Comparison of ENCODE assay signal across 8 mouse cellular contexts in genomic region chr13:74317170-74317849, GRCm38 (mm10). TPM values are rescaled to one million over a fixed set of nuclear protein-coding genes. Genes with fewer than 3 reads are reported as not detected.
DNase-seq lines count a peak whose midpoint lies in the region; ATAC-seq and TF ChIP-seq lines count a peak whose summit lies in the region.

TSS of gene Pdcd6 (minus strand) at chr13:74317580.

- DNase-seq in CD4-positive helper T cell, adult 2 months (ENCODE audit: low read depth, low spot score), result peak; percentile 97
- DNase-seq in brain, embryonic 18.5 days (ENCODE audit: low read depth, low spot score), result peak; percentile 73
- peak; percentile 98 for DNase-seq in kidney, postnatal 0 days (ENCODE audit: low spot score)
- DNase-seq in liver, embryonic 11.5 days (ENCODE audit: low spot score), result peak; percentile 93
- peak; percentile 94 for DNase-seq in naive thymus-derived CD4-positive, alpha-beta T cell, adult 2 months (ENCODE audit: low read depth)

- peaks cover 32% of the 10 kb centered on the region for H3K36me3 ChIP-seq in heart, embryonic 12.5 days
- peaks cover 17% of the 10 kb centered on the region; the same call in 1 of the 2 replicates for H3K36me3 ChIP-seq in kidney, postnatal 0 days (ENCODE audit: insufficient read depth, low read length)
- H3K36me3 ChIP-seq in liver, embryonic 11.5 days (ENCODE audit: control insufficient read depth, insufficient read depth, low read length), result peaks cover 18% of the 10 kb centered on the region
- H3K36me3 ChIP-seq in stomach, embryonic 14.5 days (ENCODE audit: control insufficient read depth, insufficient read depth, low read length), result peaks cover 21% of the 10 kb centered on the region

- peak; percentile 98 for ATAC-seq in erythroid progenitor cell, adult 5-6 weeks (replicated peaks; ENCODE audit: low FRiP score, poor library complexity, severe bottlenecking)
- ATAC-seq in heart, embryonic 12.5 days (ENCODE audit: insufficient number of reproducible peaks, low FRiP score), result peak; percentile 100
- ATAC-seq in kidney, postnatal 0 days (replicated peaks; ENCODE audit: low FRiP score, low read depth), result peak; percentile 99
- ATAC-seq in liver, embryonic 11.5 days (replicated peaks; ENCODE audit: low FRiP score), result peak; percentile 99
- peak; percentile 100 for ATAC-seq in stomach, embryonic 14.5 days (ENCODE audit: insufficient number of reproducible peaks, insufficient read depth, low FRiP score, low read depth)

- TF ChIP-seq CTCF in kidney, postnatal 0 days (IDR thresholded peaks at IDR 0.05; ENCODE audit: low read depth), result no peak

- H3K9ac ChIP-seq in heart, embryonic 12.5 days, result peak within 1 kb of the TSS; percentile 88
- peak within 1 kb of the TSS; percentile 86 for H3K9ac ChIP-seq in kidney, postnatal 0 days (ENCODE audit: low read depth, low read length)
- H3K9ac ChIP-seq in liver, embryonic 11.5 days (ENCODE audit: low read depth, low read length), result peak within 1 kb of the TSS; percentile 85
- peak within 1 kb of the TSS; percentile 59 for H3K9ac ChIP-seq in stomach, embryonic 14.5 days (replicated peaks; ENCODE audit: low read depth, low read length)

- peak within 1 kb of the TSS; percentile 92 for H3K4me3 ChIP-seq in heart, embryonic 12.5 days
- peak within 1 kb of the TSS; percentile 90 for H3K4me3 ChIP-seq in kidney, postnatal 0 days (replicated peaks; ENCODE audit: low read depth, low read length)
- peak within 1 kb of the TSS; percentile 93 for H3K4me3 ChIP-seq in liver, embryonic 11.5 days (ENCODE audit: low read depth, low read length)
- peak within 1 kb of the TSS; percentile 65 for H3K4me3 ChIP-seq in stomach, embryonic 14.5 days (ENCODE audit: low read depth, low read length)

- 0% methylated on average over 36 of the region's 36 CpGs for WGBS in heart, embryonic 12.5 days
- WGBS in kidney, postnatal 0 days, result under 1% methylated on average over 34 of the region's 36 CpGs
- WGBS in liver, embryonic 11.5 days, result under 1% methylated on average over 36 of the region's 36 CpGs
- WGBS in stomach, embryonic 14.5 days, result 1% methylated on average over 36 of the region's 36 CpGs

- H3K4me1 ChIP-seq in heart, embryonic 12.5 days (replicated peaks), result peaks cover 10% of the 10 kb centered on the region; the same call in 1 of the 2 replicates
- H3K4me1 ChIP-seq in kidney, postnatal 0 days (replicated peaks; ENCODE audit: insufficient read depth, low read length), result no peaks in the 10 kb centered on the region
- H3K4me1 ChIP-seq in liver, embryonic 11.5 days (replicated peaks; ENCODE audit: control insufficient read depth, insufficient read depth, low read length), result peaks cover 10% of the 10 kb centered on the region; the same call in 1 of the 2 replicates
- H3K4me1 ChIP-seq in stomach, embryonic 14.5 days (ENCODE audit: control insufficient read depth, insufficient read depth, low read length), result 0 out of 2 replicates have a peak, but pooled peaks cover 5% of the 10 kb centered on the region

- H3K9me3 ChIP-seq in heart, embryonic 12.5 days (replicated peaks), result no peaks in the 10 kb centered on the region
- H3K9me3 ChIP-seq in kidney, postnatal 0 days (replicated peaks; ENCODE audit: low read length), result no peaks in the 10 kb centered on the region
- H3K9me3 ChIP-seq in liver, embryonic 11.5 days (ENCODE audit: control insufficient read depth, low read length), result no peaks in the 10 kb centered on the region
- no peaks in the 10 kb centered on the region for H3K9me3 ChIP-seq in stomach, embryonic 14.5 days (ENCODE audit: control insufficient read depth, low read depth, low read length)

- peak within 1 kb of the TSS; percentile 72 for H3K4me2 ChIP-seq in heart, embryonic 12.5 days
- H3K4me2 ChIP-seq in kidney, postnatal 0 days (ENCODE audit: low read length), result peak within 1 kb of the TSS; percentile 84
- peak within 1 kb of the TSS; percentile 89 for H3K4me2 ChIP-seq in liver, embryonic 11.5 days
- H3K4me2 ChIP-seq in stomach, embryonic 14.5 days (replicated peaks; ENCODE audit: low read depth, low read length), result peak within 1 kb of the TSS; percentile 54

- H3K27ac ChIP-seq in heart, embryonic 12.5 days (ENCODE audit: poor library complexity, severe bottlenecking), result peak within 1 kb of the TSS; percentile 52
- H3K27ac ChIP-seq in kidney, postnatal 0 days, result peak within 1 kb of the TSS; percentile 90
- peak within 1 kb of the TSS; percentile 38; the same call in 1 of the 2 replicates for H3K27ac ChIP-seq in liver, embryonic 11.5 days (ENCODE audit: low read depth, low read length)
- H3K27ac ChIP-seq in stomach, embryonic 14.5 days (ENCODE audit: low read length), result peak within 1 kb of the TSS; percentile 4; the same call in 1 of the 2 replicates

- H3K27me3 ChIP-seq in heart, embryonic 12.5 days (replicated peaks), result no peaks in the 10 kb centered on the region
- H3K27me3 ChIP-seq in kidney, postnatal 0 days (ENCODE audit: insufficient read depth, low read length), result no peaks in the 10 kb centered on the region
- H3K27me3 ChIP-seq in liver, embryonic 11.5 days (replicated peaks; ENCODE audit: control insufficient read depth, insufficient read depth, low read length), result no peaks in the 10 kb centered on the region
- no peaks in the 10 kb centered on the region for H3K27me3 ChIP-seq in stomach, embryonic 14.5 days (ENCODE audit: control insufficient read depth, insufficient read depth, low read length)

RNA-seq across cellular contexts. Expression of gene Pdcd6, which starts in this region (rescaled TPM):
- total RNA-seq in erythroid progenitor cell, adult 5-6 weeks (2015; ENCODE audit: low replicate concordance), result 56.2 and 60.8 TPM in 2 replicates
- total RNA-seq in erythroid progenitor cell, adult 5-6 weeks (2017; ENCODE audit: low replicate concordance), result 25.1 and 48.8 TPM in 2 replicates
- polyA plus RNA-seq in heart, embryonic 12.5 days (2016; fragmentation: Nextera tagmentation; extraction: Ambion mirVana), result 87.5 and 89.2 TPM in 2 replicates
- polyA plus RNA-seq in kidney, postnatal 0 days (2015; fragmentation: Nextera tagmentation; extraction: Ambion mirVana), result 183 and 186 TPM in 2 replicates
- 139 and 142 TPM in 2 replicates for polyA plus RNA-seq in liver, embryonic 11.5 days (2014; fragmentation: Nextera tagmentation; extraction: Ambion mirVana)
- 157 and 174 TPM in 2 replicates for polyA plus RNA-seq in stomach, embryonic 14.5 days (2014; fragmentation: Nextera tagmentation; extraction: Ambion mirVana)

Comparison
In these comparisons a context has a peak if more than half of its experiments do, and no peak if none do; other contexts are left out.
1. Peak in every context shown above with its lines: DNase-seq, ATAC-seq, H3K4me3 ChIP-seq and H3K27ac ChIP-seq.
2. H3K27ac ChIP-seq: peak in every context shown above with its lines; median percentile 90 in kidney, postnatal 0 days; 52 in heart, embryonic 12.5 days; 38 in liver, embryonic 11.5 days; 4 in stomach, embryonic 14.5 days.